Mouse (Mus musculus) thymus, postnatal 25 days (tissue): ENCODE results near the gene Syt1.

Experiments used
- DNase-seq: peaks from one replicate; pipeline ENCODE4 v3.0.0; 2022

Syt1 gene

GRCm38 (mm10) chr10:109010241-109011193 lies at the start of gene Syt1:
TSS of gene Syt1 (minus strand) at chr10:109010982.
- peak; percentile 2 for DNase-seq

- DNase-seq, result no peak
Measured at GRCm38 (mm10) chr10:109056500-109056899, 45.7 kb upstream of the Syt1 start.

- DNase-seq, result no peak
Measured at GRCm38 (mm10) chr10:109047537-109047936, 36.8 kb upstream of the Syt1 start.

GRCm38 (mm10) chr10:109046988-109047387 lies 36.2 kb upstream of the Syt1 start:
- DNase-seq, result no peak

GRCm38 (mm10) chr10:109011226-109012165 lies 714 bp upstream of the Syt1 start:
- no peak for DNase-seq

- DNase-seq, result no peak
Measured at GRCm38 (mm10) chr10:109009831-109010230, 951 bp downstream of the Syt1 start.

- no peak for DNase-seq
Measured at GRCm38 (mm10) chr10:109008456-109008855, 2.3 kb downstream of the Syt1 start.

- DNase-seq, result no peak
Measured at GRCm38 (mm10) chr10:109003482-109003881, 7.3 kb downstream of the Syt1 start.

- DNase-seq, result no peak
Measured at GRCm38 (mm10) chr10:108987250-108987649, 23.5 kb downstream of the Syt1 start.

- DNase-seq, result no peak
Measured at GRCm38 (mm10) chr10:108979660-108980059, 31.1 kb downstream of the Syt1 start.

- no peak for DNase-seq
Measured at GRCm38 (mm10) chr10:108954952-108955351, 55.8 kb downstream of the Syt1 start.

GRCm38 (mm10) chr10:108952182-108952581 lies 58.6 kb downstream of the Syt1 start:
- no peak for DNase-seq

GRCm38 (mm10) chr10:108936838-108937430 lies 73.8 kb downstream of the Syt1 start:
- DNase-seq, result no peak

GRCm38 (mm10) chr10:108930299-108930698 lies 80.5 kb downstream of the Syt1 start:
- no peak for DNase-seq

GRCm38 (mm10) chr10:108929676-108930075 lies 81.1 kb downstream of the Syt1 start:
- DNase-seq, result no peak

- no peak for DNase-seq
Measured at GRCm38 (mm10) chr10:108905264-108905663, 105.5 kb downstream of the Syt1 start.

GRCm38 (mm10) chr10:108904371-108904770 lies 106.4 kb downstream of the Syt1 start:
- no peak for DNase-seq

- no peak for DNase-seq
Measured at GRCm38 (mm10) chr10:108896529-108896928, 114.3 kb downstream of the Syt1 start.

- DNase-seq, result no peak
Measured at GRCm38 (mm10) chr10:108893288-108893687, 117.5 kb downstream of the Syt1 start.

GRCm38 (mm10) chr10:108892441-108892840 lies 118.3 kb downstream of the Syt1 start:
- DNase-seq, result no peak

- DNase-seq, result no peak
Measured at GRCm38 (mm10) chr10:108889084-108889483, 121.7 kb downstream of the Syt1 start.

GRCm38 (mm10) chr10:108886781-108887180 lies 124.0 kb downstream of the Syt1 start:
- no peak for DNase-seq

- DNase-seq, result no peak
Measured at GRCm38 (mm10) chr10:108885769-108886168, 125.0 kb downstream of the Syt1 start.
